Mouse (Mus musculus): ENCODE measurements around the gene Fermt3. TPM values are rescaled to one million over a fixed set of nuclear protein-coding genes. Genes with fewer than 3 reads are reported as not detected.

Fermt3 gene
- 123 and 124 TPM in 2 replicates for polyA plus RNA-seq (2015; fragmentation: Nextera tagmentation; extraction: Ambion mirVana)

DNA sequence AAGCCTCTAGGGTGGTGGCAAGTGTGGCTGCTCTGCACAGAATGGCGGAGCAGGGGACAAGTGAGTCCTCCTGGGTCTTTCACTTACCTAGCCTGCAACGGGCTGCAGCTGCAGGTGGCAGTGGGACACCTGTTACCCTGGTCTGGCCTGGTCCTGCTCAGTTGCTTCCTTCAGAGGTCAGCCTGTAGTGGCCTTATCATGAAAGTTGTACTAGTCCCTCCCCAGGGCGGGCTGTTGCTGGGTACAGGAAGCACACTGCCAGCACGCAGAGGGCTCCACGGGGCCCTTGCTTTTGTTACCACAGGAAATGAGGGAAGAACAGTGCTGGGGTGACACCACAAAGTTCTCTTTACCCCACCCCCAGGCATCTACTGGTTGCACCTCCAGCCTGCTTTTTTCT, at the start of gene Fermt3:
TSS of gene Fermt3 (minus strand) at position 279 of the 400 bp plus-strand sequence.

DNA sequence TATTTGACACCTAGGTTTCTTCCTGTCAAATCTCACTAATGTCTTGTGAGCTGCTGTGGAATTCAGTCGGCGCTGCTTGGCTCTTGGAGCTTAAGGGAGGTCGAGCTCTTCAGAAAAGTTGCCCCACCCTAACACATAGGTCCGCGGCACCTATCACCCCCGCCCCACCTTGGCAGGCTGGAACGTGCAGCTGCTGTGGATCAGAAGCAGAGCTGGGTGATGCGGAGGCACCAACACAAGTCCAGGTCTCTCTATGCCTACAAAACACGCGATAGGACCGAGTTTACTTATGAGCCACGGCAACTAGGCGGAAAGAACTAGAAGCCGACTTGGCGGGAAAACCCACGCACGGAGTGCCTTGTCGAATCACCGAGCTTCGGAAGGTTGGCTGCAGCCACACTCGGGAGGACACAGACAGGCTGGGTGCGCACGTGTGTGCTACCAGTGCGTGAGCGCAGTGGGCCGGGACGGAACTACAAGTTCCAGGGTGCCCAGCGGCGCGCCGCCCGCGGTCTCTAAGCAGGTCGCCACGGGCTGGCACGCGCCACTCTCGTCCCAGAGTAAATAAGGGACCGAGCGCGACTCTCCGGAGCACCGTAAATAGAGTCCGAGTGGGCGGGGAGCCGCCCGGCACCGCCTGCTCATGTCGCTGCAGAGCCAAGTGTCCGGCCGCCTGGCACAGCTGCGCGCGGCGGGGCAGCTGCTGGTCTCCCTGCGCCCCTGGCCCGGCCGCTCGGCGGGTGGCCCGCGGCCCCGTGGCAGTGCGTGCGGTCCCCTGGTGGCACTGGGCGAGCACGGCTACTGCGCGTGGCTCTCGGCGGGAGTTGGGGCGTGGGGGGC, 37.2 kb upstream of the Fermt3 start, which contains the start of gene Macrod1:
TSS of gene Macrod1 (plus strand) at position 563 of the 840 bp plus-strand sequence.

GRCm38 (mm10) chr19:7039841-7040636, 20.8 kb upstream of the Fermt3 start, which contains the start of gene Stip1:
Gene Stip1, minus strand, starts transcription at chr19:7039967.

GRCm38 (mm10) chr19:6996006-6996405, 23.3 kb downstream of the Fermt3 start, which contains the start of the genes Nudt22 and Trpt1:
Gene Nudt22, minus strand, starts transcription at chr19:6996117.
Gene Trpt1, plus strand, starts transcription at chr19:6996131.

DNA sequence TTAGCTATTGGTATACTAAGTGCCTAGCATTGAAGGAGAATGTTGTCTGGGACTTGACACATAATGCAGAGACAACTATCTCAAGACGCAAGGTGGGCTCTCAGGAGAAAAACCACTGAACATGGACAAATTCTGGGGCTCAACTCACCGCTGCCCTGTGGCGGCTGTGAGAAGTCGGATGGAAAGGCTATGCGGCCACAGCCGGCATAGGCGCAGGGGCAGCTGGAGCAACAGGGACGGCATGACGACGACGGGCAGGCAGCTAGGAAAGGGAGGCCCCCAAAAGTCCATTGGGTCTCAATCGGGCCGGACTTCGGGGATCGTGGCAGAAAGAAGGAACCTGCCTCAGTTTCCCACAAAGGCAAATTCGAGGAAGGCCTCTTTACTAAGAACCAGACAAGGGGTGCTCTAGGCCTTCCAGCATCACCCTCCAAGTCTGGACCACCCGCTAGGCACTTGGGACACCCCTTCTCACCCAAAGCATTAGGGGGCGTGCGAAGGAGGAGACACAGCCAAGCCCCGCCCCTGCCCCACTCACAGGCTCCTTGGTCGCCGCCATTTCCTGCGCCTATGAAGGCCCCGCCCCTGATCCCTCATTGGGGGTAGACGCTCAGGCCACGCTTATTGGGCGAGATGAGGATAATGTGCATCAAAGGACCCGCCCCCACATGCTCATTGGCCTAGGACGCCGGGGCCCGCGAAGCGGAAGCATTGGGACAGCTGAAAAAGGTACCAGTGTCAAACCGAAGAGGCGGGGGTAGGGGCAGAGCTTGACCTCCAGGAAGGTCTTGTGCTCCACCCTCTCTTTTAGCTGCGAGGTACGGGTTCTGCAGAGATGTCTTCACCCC, 27.0 kb downstream of the Fermt3 start, which contains the start of gene Dnajc4:
TSS of gene Dnajc4 (minus strand) at position 562 of the 848 bp plus-strand sequence.

DNA sequence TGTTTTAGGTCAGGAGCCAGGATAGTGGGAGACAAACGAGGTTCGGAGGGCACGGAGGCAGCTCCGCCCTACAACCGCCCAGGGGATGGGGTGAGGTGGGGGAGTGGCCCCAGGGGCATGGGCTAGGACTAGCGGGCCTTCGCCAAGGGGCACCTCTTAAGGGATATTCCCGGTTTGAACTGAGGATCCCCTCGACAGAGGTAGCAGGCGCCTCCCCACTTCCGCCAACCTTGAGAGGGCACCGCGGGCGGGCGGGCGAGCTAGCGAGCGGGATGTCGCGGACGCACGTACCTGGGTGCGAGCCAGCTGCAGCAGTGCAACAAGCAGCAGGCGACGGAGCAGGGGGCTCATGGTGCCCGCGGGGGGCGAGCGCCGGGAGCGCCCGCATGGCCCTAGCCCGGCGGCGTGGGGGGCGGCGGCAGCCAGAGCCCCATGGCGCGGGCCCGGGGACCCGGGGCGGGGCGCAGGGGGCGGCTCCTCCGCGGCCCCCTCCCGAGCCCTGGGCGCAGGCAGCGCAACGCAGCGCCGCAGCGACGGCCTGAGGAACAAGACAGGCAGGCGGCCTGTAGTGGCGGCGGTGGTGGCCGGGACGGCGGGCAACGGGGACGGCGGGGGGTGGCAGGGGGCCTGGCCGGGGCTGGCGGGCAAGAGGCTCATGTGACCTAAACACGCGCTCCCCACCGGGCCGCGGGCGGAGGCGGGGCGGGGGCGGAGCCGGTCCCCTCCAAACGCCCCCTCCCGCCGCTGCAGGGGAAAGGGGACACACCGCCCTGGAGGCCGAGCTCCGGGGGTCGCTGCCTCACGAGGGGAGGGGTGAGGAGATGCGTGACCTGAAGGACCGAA, 32.0 kb downstream of the Fermt3 start, which contains the start of gene Vegfb:
TSS of gene Vegfb (minus strand) at position 591 of the 843 bp plus-strand sequence.

DNA sequence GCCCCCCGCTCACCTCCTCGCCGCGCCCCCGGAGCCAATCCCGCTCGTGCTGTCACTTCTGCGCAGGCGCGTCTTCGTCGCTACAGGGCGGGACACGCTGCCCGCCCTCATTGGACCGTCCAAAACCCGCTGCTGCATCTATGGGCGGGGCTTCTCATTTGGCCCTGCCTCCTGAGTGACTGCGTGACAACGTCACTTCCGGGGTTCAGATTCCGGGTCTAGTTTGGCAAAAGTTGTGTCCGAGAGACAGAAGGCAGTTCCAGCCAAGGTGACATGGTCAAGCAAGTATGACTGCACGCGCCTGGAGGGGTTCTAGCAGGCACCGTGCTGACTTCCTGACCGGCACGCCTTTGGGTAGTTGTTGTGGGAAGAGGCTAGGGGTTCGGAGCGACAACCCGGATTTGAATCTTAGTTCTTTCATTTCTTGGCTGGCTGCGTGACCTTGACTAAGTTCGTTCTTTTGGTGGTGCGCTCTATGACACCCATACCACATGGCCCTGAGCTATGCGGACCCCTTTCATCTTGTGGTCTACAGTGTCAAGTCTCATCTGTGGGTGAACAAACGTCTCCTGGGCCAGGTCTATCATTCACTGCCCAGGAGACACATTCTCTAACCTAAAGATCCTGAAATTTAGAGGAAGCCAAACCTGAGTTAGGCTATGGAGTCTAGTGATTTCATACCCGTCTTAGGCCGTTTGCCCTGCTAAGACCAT, 38.7 kb downstream of the Fermt3 start, which contains the start of gene Fkbp2:
TSS of gene Fkbp2 (minus strand) at position 121 of the 713 bp plus-strand sequence.

GRCm38 (mm10) chr19:6975537-6976521, 43.4 kb downstream of the Fermt3 start, which contains the start of gene Plcb3:
Gene Plcb3, minus strand, starts transcription at chr19:6976470.

DNA sequence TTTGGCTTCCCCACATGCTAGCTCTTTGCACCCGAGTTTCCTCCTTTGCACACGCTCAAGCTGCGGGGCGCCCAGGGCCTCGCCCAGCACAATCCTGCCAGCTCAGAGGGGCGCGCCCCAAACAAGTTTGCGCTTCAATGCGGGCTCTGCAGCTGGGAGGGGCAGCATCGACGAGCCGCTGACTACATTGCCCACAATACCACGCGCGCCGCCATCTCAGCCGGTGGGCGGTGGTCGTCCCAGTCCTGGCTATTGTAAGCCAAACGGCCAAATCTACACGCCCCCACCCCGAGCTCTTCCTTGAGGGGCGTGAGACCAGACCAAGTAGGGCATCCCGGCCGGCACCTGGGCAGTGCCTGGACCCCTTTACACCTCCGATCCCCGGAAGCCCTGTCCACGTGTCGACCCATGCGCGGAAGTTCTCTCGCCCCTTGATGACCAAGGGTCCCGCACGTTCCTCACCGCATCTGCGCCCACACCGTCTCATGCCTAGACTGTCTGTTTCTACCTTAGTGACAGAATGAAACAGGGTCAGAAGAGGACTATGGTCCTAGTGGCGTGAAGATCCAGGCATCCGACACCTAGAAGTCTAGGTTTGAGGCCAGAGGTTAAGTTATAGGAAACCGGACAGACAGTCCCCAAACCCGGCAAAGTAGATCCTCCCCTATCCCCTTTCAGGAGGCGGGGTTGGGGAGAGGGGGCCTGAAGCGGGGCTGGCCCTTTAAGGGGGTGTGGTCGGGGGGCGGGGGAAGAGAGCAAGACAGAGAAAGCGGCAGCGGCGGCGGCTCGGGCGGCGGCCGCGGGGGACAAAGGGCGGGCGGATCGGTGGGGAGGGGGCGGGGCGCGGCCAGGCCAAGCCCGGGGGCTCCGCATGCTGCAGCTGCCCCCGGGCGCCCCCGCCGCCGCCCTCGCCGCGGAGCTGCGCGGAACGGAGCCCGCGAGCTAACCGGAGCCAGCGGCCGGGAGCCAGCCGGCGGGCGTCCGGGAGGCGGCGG, 44.8 kb downstream of the Fermt3 start, which contains the start of gene Ppp1r14b:
TSS of gene Ppp1r14b (plus strand) at position 758 of the 995 bp plus-strand sequence.

Other genes starting within 250 kb of the Fermt3 start
- 11.4 and 13.0 TPM in 2 replicates for gene Rps6ka4, start 178.8 kb downstream of the Fermt3 start, polyA plus RNA-seq (2015; fragmentation: Nextera tagmentation; extraction: Ambion mirVana)
- gene Ccdc88b, start 161.3 kb downstream of the Fermt3 start, polyA plus RNA-seq (2015; fragmentation: Nextera tagmentation; extraction: Ambion mirVana) = 7.4 and 10.9 TPM in 2 replicates
- gene Trmt112, start 109.8 kb downstream of the Fermt3 start, polyA plus RNA-seq (2015; fragmentation: Nextera tagmentation; extraction: Ambion mirVana) = 127 and 129 TPM in 2 replicates
- 259 and 334 TPM in 2 replicates for gene Prdx5, start 109.4 kb downstream of the Fermt3 start, polyA plus RNA-seq (2015; fragmentation: Nextera tagmentation; extraction: Ambion mirVana)
- 7.2 and 9.0 TPM in 2 replicates for gene Esrra, start 97.7 kb downstream of the Fermt3 start, polyA plus RNA-seq (2015; fragmentation: Nextera tagmentation; extraction: Ambion mirVana)
- gene Catsperz, start 94.1 kb downstream of the Fermt3 start, polyA plus RNA-seq (2015; fragmentation: Nextera tagmentation; extraction: Ambion mirVana) = 1.2 and 2.1 TPM in 2 replicates
- 0.20 and 0.28 TPM in 2 replicates for gene Kcnk4, start 85.0 kb downstream of the Fermt3 start, polyA plus RNA-seq (2015; fragmentation: Nextera tagmentation; extraction: Ambion mirVana)
- gene Bad, start 77.6 kb downstream of the Fermt3 start, polyA plus RNA-seq (2015; fragmentation: Nextera tagmentation; extraction: Ambion mirVana) = 35.9 and 43.8 TPM in 2 replicates
- gene Gpr137, start 77.0 kb downstream of the Fermt3 start, polyA plus RNA-seq (2015; fragmentation: Nextera tagmentation; extraction: Ambion mirVana) = 11.0 and 14.9 TPM in 2 replicates
- 102 and 119 TPM in 2 replicates for gene Ppp1r14b, start 44.5 kb downstream of the Fermt3 start, polyA plus RNA-seq (2015; fragmentation: Nextera tagmentation; extraction: Ambion mirVana)
- 10.4 and 13.6 TPM in 2 replicates for gene Plcb3, start 43.0 kb downstream of the Fermt3 start, polyA plus RNA-seq (2015; fragmentation: Nextera tagmentation; extraction: Ambion mirVana)
- 70.3 and 74.9 TPM in 2 replicates for gene Fkbp2, start 39.0 kb downstream of the Fermt3 start, polyA plus RNA-seq (2015; fragmentation: Nextera tagmentation; extraction: Ambion mirVana)
- gene Vegfb, start 31.8 kb downstream of the Fermt3 start, polyA plus RNA-seq (2015; fragmentation: Nextera tagmentation; extraction: Ambion mirVana) = 14.6 and 17.7 TPM in 2 replicates
- 14.3 and 18.0 TPM in 2 replicates for gene Dnajc4, start 26.9 kb downstream of the Fermt3 start, polyA plus RNA-seq (2015; fragmentation: Nextera tagmentation; extraction: Ambion mirVana)
- 14.0 and 15.2 TPM in 2 replicates for gene Nudt22, start 23.4 kb downstream of the Fermt3 start, polyA plus RNA-seq (2015; fragmentation: Nextera tagmentation; extraction: Ambion mirVana)
- 3.2 and 3.7 TPM in 2 replicates for gene Trpt1, start 23.3 kb downstream of the Fermt3 start, polyA plus RNA-seq (2015; fragmentation: Nextera tagmentation; extraction: Ambion mirVana)
- 72.5 and 74.9 TPM in 2 replicates for gene Stip1, start 20.5 kb upstream of the Fermt3 start, polyA plus RNA-seq (2015; fragmentation: Nextera tagmentation; extraction: Ambion mirVana)
- gene Macrod1, start 37.3 kb upstream of the Fermt3 start, polyA plus RNA-seq (2015; fragmentation: Nextera tagmentation; extraction: Ambion mirVana) = 7.3 and 8.6 TPM in 2 replicates
- 0.24 and 0.40 TPM in 2 replicates for gene Flrt1, start 86.3 kb upstream of the Fermt3 start, polyA plus RNA-seq (2015; fragmentation: Nextera tagmentation; extraction: Ambion mirVana)
- 72.8 and 81.2 TPM in 2 replicates for gene Otub1, start 186.8 kb upstream of the Fermt3 start, polyA plus RNA-seq (2015; fragmentation: Nextera tagmentation; extraction: Ambion mirVana)
- 818 and 869 TPM in 2 replicates for gene Cox8a, start 198.1 kb upstream of the Fermt3 start, polyA plus RNA-seq (2015; fragmentation: Nextera tagmentation; extraction: Ambion mirVana)
- gene Naa40, start 221.7 kb upstream of the Fermt3 start, polyA plus RNA-seq (2015; fragmentation: Nextera tagmentation; extraction: Ambion mirVana) = 32.8 and 34.8 TPM in 2 replicates
- 1.5 TPM in 2 replicates for gene Rcor2, start 247.9 kb upstream of the Fermt3 start, polyA plus RNA-seq (2015; fragmentation: Nextera tagmentation; extraction: Ambion mirVana)